Mouse (Mus musculus) MEL (cell line): Measurements from ENCODE around the gene Rmnd5b.

ENCODE experiments used
- EP300 ChIP-seq, 2 experiments: IDR thresholded peaks; 2 replicates each; pipeline ENCODE4 v1.6.1; 2011; ENCODE audit warnings: improper control_type of control experiment in 2 of 2, low read length in 2 of 2, low read depth in 1 of 2, mild to moderate bottlenecking in 1 of 2
- ZNF384 ChIP-seq: IDR thresholded peaks from 2 replicates; pipeline ENCODE4 v1.6.1; 2012; ENCODE audit warnings: low read depth, mild to moderate bottlenecking, inconsistent platforms, low read length, improper control_type of control experiment

GRCm38 (mm10) chr11:51591915-51592314 is 43.8 kb downstream of the Rmnd5b start:
- TF ChIP-seq EP300 (IDR thresholded peaks at IDR 0.05; ENCODE audit: low read depth in 1 of 2, low read length in 2 of 2) (no peak), ZNF384 (no peak)
